Comparison of ENCODE assay signal across 8 mouse cellular contexts in the genomic region with DNA sequence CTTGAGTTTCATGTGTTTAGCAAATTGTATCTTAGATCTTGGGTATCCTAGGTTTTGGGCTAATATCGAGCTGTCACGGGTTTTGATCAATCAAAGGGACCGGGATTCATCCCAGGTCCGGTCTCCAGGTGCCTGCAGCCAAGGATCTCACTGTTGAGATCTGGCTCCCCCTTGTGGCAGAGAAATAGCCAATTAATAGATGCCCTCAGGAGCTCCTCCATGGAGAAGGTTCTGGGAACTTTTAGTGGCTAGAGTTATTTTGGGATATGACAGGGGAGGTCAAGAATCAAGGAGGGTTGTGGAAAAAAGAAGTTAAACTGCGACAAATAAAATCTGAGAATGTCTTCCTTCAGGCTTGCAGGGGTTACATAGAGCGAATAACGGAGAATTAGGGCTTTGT. TPM values are rescaled to one million over a fixed set of nuclear protein-coding genes. Genes with fewer than 3 reads are reported as not detected.
A peak's percentile ranks its signal among the peaks of the same experiment; 100 is the strongest.
DNase-seq lines count a peak whose midpoint lies in the region; ATAC-seq and TF ChIP-seq lines count a peak whose summit lies in the region.

No protein-coding gene starts in this region.

- no peak for TF ChIP-seq POLR2A in thymus, adult 2 months (IDR thresholded peaks at IDR 0.05; ENCODE audit: control insufficient read depth, extremely low read depth, insufficient read depth, low read length, poor library complexity)

- H3K4me3 ChIP-seq in thymus, adult 2 months (ENCODE audit: control insufficient read depth, insufficient read depth, low read length): no peak overlapping the region
- H3K4me3 ChIP-seq in limb, embryonic 10.5 days: no peak overlapping the region

- no peaks in the 10 kb centered on the region; the same call in 1 of the 2 replicates for H3K9me3 ChIP-seq in limb, embryonic 10.5 days (replicated peaks)

- WGBS in thymus, adult 2 months: 37% methylated on average over 7 of the region's 7 CpGs
- WGBS in limb, embryonic 10.5 days: 41% methylated on average over 7 of the region's 7 CpGs

- TF ChIP-seq CTCF in thymus, adult 2 months (IDR thresholded peaks at IDR 0.05; ENCODE audit: borderline replicate concordance, control insufficient read depth, extremely low read depth, insufficient read depth, low read length, poor library complexity): no peak

- no peaks in the 10 kb centered on the region for H3K36me3 ChIP-seq in thymus, adult 2 months (ENCODE audit: control insufficient read depth, insufficient read depth, low read length)
- no peaks in the 10 kb centered on the region for H3K36me3 ChIP-seq in limb, embryonic 10.5 days

- no peaks in the 10 kb centered on the region for H3K27me3 ChIP-seq in thymus, adult 2 months (ENCODE audit: control insufficient read depth, insufficient read depth, low read length)
- no peaks in the 10 kb centered on the region for H3K27me3 ChIP-seq in limb, embryonic 10.5 days (ENCODE audit: low read depth, poor library complexity, severe bottlenecking)

- peak; percentile 48 for DNase-seq in thymus, adult 2 months
- no peak for DNase-seq in thymus, adult 18-20 months
- peak; percentile 54 to 80 for DNase-seq in adrenal gland, postnatal 36 days
- DNase-seq in induced T-regulatory cell, adult 2 months (ENCODE audit: low read depth): peak; percentile 79
- DNase-seq in limb, embryonic 10.5 days (ENCODE audit: low spot score): peak; percentile 56
- DNase-seq in right cerebral cortex, adult 2 months (ENCODE audit: low spot score in 2 of 2): peak; percentile 62 to 72

- H3K4me1 ChIP-seq in thymus, adult 2 months (replicated peaks; ENCODE audit: control insufficient read depth, insufficient read depth, low read length): no peaks in the 10 kb centered on the region
- H3K4me1 ChIP-seq in limb, embryonic 10.5 days: no peaks in the 10 kb centered on the region

- ATAC-seq in erythroblast, adult 5-6 weeks (replicated peaks; ENCODE audit: low FRiP score, poor library complexity, severe bottlenecking): peak; percentile 80
- no peak for ATAC-seq in inflammation-experienced regulatory T-cells, adult 6 months

- H3K27ac ChIP-seq in thymus, adult 2 months (ENCODE audit: control insufficient read depth, insufficient read depth, low read length): no peak overlapping the region
- no peak overlapping the region for H3K27ac ChIP-seq in limb, embryonic 10.5 days

RNA-seq across cellular contexts. Expression of gene Gckr, which starts 31.0 kb away (rescaled TPM):
- 0.05 and 0.64 TPM in 2 replicates for polyA plus RNA-seq in thymus, adult 2 months (2012; rRNA removed)
- total RNA-seq in adrenal gland, postnatal 36 days (2021): under 1 TPM in 1 of 2 experiments, not detected in 1; 0.43 TPM
- total RNA-seq in erythroblast, adult 5-6 weeks (2015; ENCODE audit: low replicate concordance): not detected in 2 replicates
- not detected in 2 replicates for total RNA-seq in erythroblast, adult 5-6 weeks (2017; ENCODE audit: low replicate concordance)
- polyA plus RNA-seq in limb, embryonic 10.5 days (2016; fragmentation: Nextera tagmentation; extraction: Ambion mirVana): 0.31 TPM in 1 of 2 replicates, not detected in the other
- polyA plus RNA-seq in inflammation-experienced regulatory T-cells, adult 6 months (2017; shearing (Covaris generic)): under 1 TPM in 2 of 3 experiments, not detected in 1; 0.15 to 0.48 TPM

RNA-seq across cellular contexts. Expression of gene Fndc4, which starts 32.4 kb away (rescaled TPM):
- polyA plus RNA-seq in thymus, adult 2 months (2012; rRNA removed): 1.8 and 2.4 TPM in 2 replicates
- 10 to 100 TPM in 1 of 2 experiments, 1 to 10 TPM in 1; 7.5 to 13.8 TPM for total RNA-seq in adrenal gland, postnatal 36 days (2021)
- not detected in 2 replicates for total RNA-seq in erythroblast, adult 5-6 weeks (2015; ENCODE audit: low replicate concordance)
- 0.34 TPM in 1 of 2 replicates, not detected in the other for total RNA-seq in erythroblast, adult 5-6 weeks (2017; ENCODE audit: low replicate concordance)
- polyA plus RNA-seq in limb, embryonic 10.5 days (2016; fragmentation: Nextera tagmentation; extraction: Ambion mirVana): 69.0 and 70.6 TPM in 2 replicates
- polyA plus RNA-seq in inflammation-experienced regulatory T-cells, adult 6 months (2017; shearing (Covaris generic)): not detected

RNA-seq across cellular contexts. Expression of gene Ift172, which starts 37.3 kb away (rescaled TPM):
- polyA plus RNA-seq in thymus, adult 2 months (2012; rRNA removed): 19.1 and 21.6 TPM in 2 replicates
- total RNA-seq in adrenal gland, postnatal 36 days (2021): 10 to 100 TPM; 30.4 to 39.0 TPM
- total RNA-seq in erythroblast, adult 5-6 weeks (2015; ENCODE audit: low replicate concordance): 0.58 and 3.1 TPM in 2 replicates
- 5.6 and 7.9 TPM in 2 replicates for total RNA-seq in erythroblast, adult 5-6 weeks (2017; ENCODE audit: low replicate concordance)
- 34.7 and 48.6 TPM in 2 replicates for polyA plus RNA-seq in limb, embryonic 10.5 days (2016; fragmentation: Nextera tagmentation; extraction: Ambion mirVana)
- 1 to 10 TPM; 3.3 to 4.4 (median 4.3) TPM for polyA plus RNA-seq in inflammation-experienced regulatory T-cells, adult 6 months (2017; shearing (Covaris generic))

Comparison
In these comparisons a context has a peak if more than half of its experiments do, and no peak if none do; other contexts are left out.
1. DNase-seq: peak in thymus, adult 2 months (single experiment), adrenal gland, postnatal 36 days (2 of 2), induced T-regulatory cell, adult 2 months (single experiment), limb, embryonic 10.5 days (single experiment) and right cerebral cortex, adult 2 months (2 of 2); none in thymus, adult 18-20 months (0 of 2).
2. RNA of gene Fndc4, which starts 32.4 kb away (polyA plus RNA-seq): 69.0 to 70.6 TPM in limb, embryonic 10.5 days; 1.8 to 2.4 TPM in thymus, adult 2 months and not detected in inflammation-experienced regulatory T-cells, adult 6 months; every median in the first group is over 10 times any median in the second.